Comparison of ENCODE assay signal across 38 mouse cellular contexts in genomic region chr1:59125558-59125957, GRCm38 (mm10). TPM values are rescaled to one million over a fixed set of nuclear protein-coding genes. Genes with fewer than 3 reads are reported as not detected.
"Had no signal": no experiment of that assay in that cellular context is flagged by ENCODE, and none has a peak within 500 bp of the region (broad histone marks: within the 10 kb centered on the region; RNA-seq: fewer than 3 reads in every experiment).

No protein-coding gene starts in this region.

- DNase-seq: left cerebral cortex, postnatal 4 days; liver; liver, embryonic 13.5 days; liver, postnatal 0 days; lung, adult 18-20 months; lung, adult 2 months; lung, embryonic 14.5 days; lung, postnatal 10 days; lung, postnatal 14 days; lung, postnatal 36 days; lung, postnatal 4 days; midbrain, embryonic 14.5 days had no signal

- H3K4me3 ChIP-seq: limb, embryonic 10.5 days; limb, embryonic 12.5 days; limb, embryonic 13.5 days; limb, embryonic 15.5 days; liver, embryonic 12.5 days; liver, embryonic 13.5 days; liver, embryonic 15.5 days; lung, embryonic 15.5 days; megakaryocyte, embryonic 14.5 days; midbrain, embryonic 10.5 days; midbrain, embryonic 12.5 days; midbrain, embryonic 13.5 days; midbrain, embryonic 15.5 days; myocyte; neural tube, embryonic 12.5 days had no signal

- H3K27ac ChIP-seq: limb, embryonic 10.5 days; limb, embryonic 12.5 days; limb, embryonic 13.5 days; limb, embryonic 15.5 days; liver, embryonic 12.5 days; liver, embryonic 13.5 days; liver, embryonic 14.5 days; liver, embryonic 15.5 days; lung, embryonic 15.5 days; macrophage; midbrain, embryonic 10.5 days; midbrain, embryonic 12.5 days; midbrain, embryonic 13.5 days; midbrain, embryonic 15.5 days; neural tube, embryonic 12.5 days had no signal

- H3K4me2 ChIP-seq: limb, embryonic 12.5 days; limb, embryonic 13.5 days; limb, embryonic 15.5 days; liver, embryonic 11.5 days; liver, embryonic 12.5 days; liver, embryonic 13.5 days; liver, embryonic 15.5 days; lung, embryonic 14.5 days; lung, embryonic 15.5 days; midbrain, embryonic 11.5 days; midbrain, embryonic 12.5 days; midbrain, embryonic 13.5 days; midbrain, embryonic 15.5 days; neural tube, embryonic 12.5 days had no signal

- H3K9me3 ChIP-seq: limb, embryonic 10.5 days; limb, embryonic 12.5 days; limb, embryonic 13.5 days; limb, embryonic 15.5 days; liver, embryonic 12.5 days; liver, embryonic 13.5 days; liver, embryonic 15.5 days; lung, embryonic 15.5 days; megakaryocyte, embryonic 14.5 days; midbrain, embryonic 10.5 days; midbrain, embryonic 12.5 days; midbrain, embryonic 13.5 days; midbrain, embryonic 15.5 days; neural tube, embryonic 12.5 days had no signal

- H3K36me3 ChIP-seq: limb, embryonic 10.5 days; limb, embryonic 12.5 days; limb, embryonic 13.5 days; limb, embryonic 15.5 days; liver, embryonic 12.5 days; liver, embryonic 13.5 days; liver, embryonic 15.5 days; lung, embryonic 15.5 days; midbrain, embryonic 10.5 days; midbrain, embryonic 12.5 days; midbrain, embryonic 13.5 days; midbrain, embryonic 15.5 days; neural tube, embryonic 12.5 days had no signal

- ATAC-seq: liver, embryonic 12.5 days; liver, postnatal 0 days; lung, postnatal 0 days; midbrain, embryonic 13.5 days; midbrain, embryonic 15.5 days; midbrain, embryonic 16.5 days had no signal

- H3K4me1 ChIP-seq: limb, embryonic 12.5 days; limb, embryonic 13.5 days; liver, embryonic 15.5 days; lung, embryonic 15.5 days had no signal

- H3K9ac ChIP-seq: limb, embryonic 12.5 days; limb, embryonic 13.5 days; limb, embryonic 15.5 days; liver, embryonic 12.5 days; liver, embryonic 13.5 days; liver, embryonic 14.5 days; liver, embryonic 15.5 days; liver, postnatal 0 days; lung, embryonic 14.5 days; lung, embryonic 15.5 days; midbrain, embryonic 12.5 days; midbrain, embryonic 13.5 days; midbrain, embryonic 15.5 days; neural tube, embryonic 12.5 days had no signal

- H3K27me3 ChIP-seq: limb, embryonic 12.5 days; limb, embryonic 13.5 days; limb, embryonic 15.5 days; liver, embryonic 12.5 days; liver, embryonic 13.5 days; liver, embryonic 15.5 days; lung, embryonic 15.5 days; midbrain, embryonic 12.5 days; midbrain, embryonic 13.5 days; midbrain, embryonic 15.5 days; neural tube, embryonic 12.5 days had no signal

RNA-seq across cellular contexts. Expression of gene C2cd6, which starts 30.9 kb away (rescaled TPM):
- polyA plus RNA-seq: limb, embryonic 10.5 days; limb, embryonic 11.5 days; limb, embryonic 12.5 days; limb, embryonic 13.5 days; limb, embryonic 14.5 days; limb, embryonic 15.5 days; liver, adult 2 months; liver, embryonic 11.5 days; liver, embryonic 12.5 days; liver, embryonic 13.5 days; liver, embryonic 15.5 days; liver, embryonic 16.5 days; liver, postnatal 0 days; lung, adult 2 months; lung, embryonic 14.5 days; lung, embryonic 15.5 days; lung, embryonic 16.5 days; lung, postnatal 0 days; macrophage; midbrain, embryonic 10.5 days; midbrain, embryonic 11.5 days; midbrain, embryonic 12.5 days; midbrain, embryonic 13.5 days; midbrain, embryonic 15.5 days; midbrain, embryonic 16.5 days; myocyte; neural tube, embryonic 11.5 days had no signal
